Mouse (Mus musculus) limb, embryonic 10.5 days (tissue): ENCODE data around the gene Myom1. TPM values are rescaled to one million over a fixed set of nuclear protein-coding genes. Genes with fewer than 3 reads are reported as not detected.
"Not testable (repeated sequence)": the region's sequence is repeated elsewhere in the genome, so short reads cannot be mapped to it uniquely, and the experiment has no call there.

Experiments used
- DNase-seq: peaks from one replicate; pipeline ENCODE4 v3.0.0-alpha.2; 2017; ENCODE audit warnings: low spot score
- H3K27ac ChIP-seq: fragments of 300-500 bp; sonication (generic); 2 replicates; pipeline ENCODE4 v1.5.1; 2016; ENCODE audit warnings: mild to moderate bottlenecking
- H3K27me3 ChIP-seq: fragments of 300-500 bp; sonication (generic); 2 replicates; pipeline ENCODE4 v1.6.1; 2016; ENCODE audit warnings: low read depth, mild to moderate bottlenecking; ENCODE audit not compliant: poor library complexity, severe bottlenecking
- H3K36me3 ChIP-seq: fragments of 300-500 bp; sonication (generic); 2 replicates; pipeline ENCODE4 v1.6.1; 2016; ENCODE audit warnings: mild to moderate bottlenecking, moderate library complexity
- H3K4me1 ChIP-seq: fragments of 300-500 bp; sonication (generic); 2 replicates; pipeline ENCODE4 v1.6.1; 2016
- H3K4me3 ChIP-seq: fragments of 300-500 bp; sonication (generic); 2 replicates; pipeline ENCODE4 v1.5.1; 2016; ENCODE audit warnings: mild to moderate bottlenecking, moderate library complexity
- H3K9me3 ChIP-seq: fragments of 300-500 bp; sonication (generic); replicated peaks from 2 replicates; pipeline ENCODE4 v1.6.1; 2016; ENCODE audit warnings: mild to moderate bottlenecking
- WGBS: fragments of 180-500 bp; shearing (Covaris S2); methylation state at CpG from one replicate; pipeline ENCODE4 v1.1.7; 2016; 5-methylcytosine and 5-hydroxymethylcytosine counted together
- polyA plus RNA-seq: library from polyadenylated mRNA; unstranded; fragments of >200 nt; fragmentation: Nextera tagmentation; extraction: Ambion mirVana; gene quantifications from 2 replicates; pipeline ENCODE4 v1.2.1, GENCODE M21; 2016

Gene Myom1
- polyA plus RNA-seq: 2.5 and 4.2 TPM in 2 replicates

DNA sequence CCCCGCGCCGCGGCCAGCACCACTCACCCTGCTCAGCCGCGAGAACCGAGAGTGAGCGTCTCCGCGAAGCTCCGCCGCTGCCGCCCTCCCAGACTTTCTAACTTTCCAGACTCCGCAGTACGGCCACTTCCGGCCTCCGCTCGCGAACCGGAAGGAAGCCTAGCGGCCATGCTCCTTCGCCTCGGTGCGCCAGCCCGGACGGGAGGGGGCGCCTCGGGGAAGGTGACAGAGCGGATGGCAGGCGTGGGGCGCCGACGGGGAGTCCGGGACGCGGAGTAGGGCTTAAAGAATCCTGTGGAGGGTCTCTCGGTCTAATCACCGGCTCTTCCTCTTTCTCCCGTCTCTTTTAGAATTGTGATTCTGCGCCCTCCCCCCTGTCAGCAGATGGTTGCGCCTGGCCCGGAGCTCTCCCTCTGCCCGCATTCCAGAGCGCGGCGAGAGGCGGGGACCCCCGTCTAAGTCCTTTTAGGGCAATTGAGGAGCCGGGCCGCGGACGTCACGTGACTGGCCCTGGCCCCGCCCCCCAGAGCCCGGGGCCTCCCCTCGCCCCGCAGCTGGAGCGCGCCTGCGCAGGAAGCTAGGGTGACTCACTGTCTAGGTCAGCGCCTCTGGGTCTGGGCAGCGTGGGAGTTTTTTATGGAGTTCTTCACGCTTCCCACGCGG is at the start of gene Myom1:
Gene Myom1, plus strand, starts transcription at position 553 of the 663 bp plus-strand sequence.
- H3K9me3 ChIP-seq: no peaks in the 10 kb centered on the region
- H3K36me3 ChIP-seq: peaks cover 8% of the 10 kb centered on the region; the same call in 1 of the 2 replicates
- peaks cover 34% of the 10 kb centered on the region for H3K4me1 ChIP-seq
- peak within 1 kb of the TSS; percentile 91 for H3K4me3 ChIP-seq
- DNase-seq: peak; percentile 98
- 1% methylated on average over 65 of the region's 65 CpGs for WGBS
- no peaks in the 10 kb centered on the region for H3K27me3 ChIP-seq
- peak within 1 kb of the TSS; percentile 100 for H3K27ac ChIP-seq

DNA sequence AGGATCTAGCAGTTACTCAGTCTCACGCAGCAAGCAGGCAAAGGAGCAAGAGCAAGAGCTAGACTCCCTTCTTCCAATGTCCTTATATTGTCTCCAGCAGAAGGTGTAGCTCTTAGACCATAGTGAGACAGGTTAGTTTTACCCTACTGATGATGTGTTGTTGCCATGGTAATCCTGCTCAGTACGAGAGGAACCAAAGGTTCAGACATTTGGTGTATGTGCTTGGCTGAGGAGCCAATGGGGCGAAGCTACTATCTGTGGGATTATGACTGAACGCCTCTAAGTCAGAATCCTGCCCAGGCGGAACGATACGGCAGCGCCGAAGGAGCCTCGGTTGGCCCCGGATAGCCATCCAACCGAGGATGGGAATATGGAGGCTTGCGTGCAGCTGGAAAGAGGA is 38.9 kb upstream of the Myom1 start:
- peak; percentile 61 for DNase-seq
- not testable (repeated sequence) for H3K36me3 ChIP-seq, H3K4me3 ChIP-seq, H3K9me3 ChIP-seq, H3K27me3 ChIP-seq, H3K27ac ChIP-seq
- peaks cover 14% of the 10 kb centered on the region for H3K4me1 ChIP-seq
- 72% methylated on average over 13 of the region's 13 CpGs for WGBS

DNA sequence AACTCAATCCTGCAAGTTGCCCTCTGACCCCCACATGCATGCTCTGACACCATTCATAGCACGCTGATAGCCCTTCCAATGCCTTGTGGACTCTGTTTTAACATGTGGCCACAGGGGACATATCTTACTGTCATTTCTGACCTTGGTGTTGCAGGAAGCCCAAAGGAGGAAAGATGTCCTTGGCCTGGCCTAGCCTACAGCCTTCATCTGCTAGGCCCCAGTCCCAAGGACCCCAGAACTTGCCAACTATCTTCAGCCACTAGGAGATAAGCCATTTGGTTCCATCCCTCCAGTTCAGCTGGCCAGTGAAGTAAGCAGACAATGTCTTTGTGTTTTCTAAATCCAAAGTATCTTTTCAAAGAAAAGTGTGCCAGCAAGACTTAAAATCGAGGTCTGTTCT is 37.2 kb upstream of the Myom1 start:
- WGBS: 88% methylated on average over 2 of the region's 2 CpGs
- no peak overlapping the region for H3K27ac ChIP-seq
- H3K4me1 ChIP-seq: peaks cover 19% of the 10 kb centered on the region
- no peaks in the 10 kb centered on the region for H3K27me3 ChIP-seq
- DNase-seq: no peak
- H3K9me3 ChIP-seq: no peaks in the 10 kb centered on the region
- no peaks in the 10 kb centered on the region for H3K36me3 ChIP-seq
- no peak overlapping the region for H3K4me3 ChIP-seq

DNA sequence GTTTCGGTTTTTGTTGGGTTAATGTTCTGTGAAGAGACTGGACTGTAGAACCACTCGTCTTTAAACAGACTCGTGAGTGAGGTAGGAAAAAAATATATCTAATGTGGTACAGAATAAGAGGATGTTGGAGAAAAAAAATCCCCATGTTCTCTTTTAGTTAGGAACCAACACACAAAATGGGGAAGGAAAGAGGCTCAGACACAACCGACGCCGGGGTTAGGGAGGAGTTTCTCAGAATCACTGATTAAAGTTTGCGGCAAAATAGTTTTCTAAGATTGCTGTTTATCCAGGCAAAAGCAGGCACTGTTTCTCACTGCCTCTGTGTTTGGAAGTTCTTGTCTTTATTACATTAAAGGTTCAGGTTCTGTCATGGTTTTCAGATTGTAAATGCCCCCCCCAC is 36.3 kb upstream of the Myom1 start:
- Histone ChIP-seq H3K4me3 (no peak overlapping the region), H3K27ac (no peak overlapping the region)
- WGBS: 95% methylated on average over 7 of the region's 7 CpGs

DNA sequence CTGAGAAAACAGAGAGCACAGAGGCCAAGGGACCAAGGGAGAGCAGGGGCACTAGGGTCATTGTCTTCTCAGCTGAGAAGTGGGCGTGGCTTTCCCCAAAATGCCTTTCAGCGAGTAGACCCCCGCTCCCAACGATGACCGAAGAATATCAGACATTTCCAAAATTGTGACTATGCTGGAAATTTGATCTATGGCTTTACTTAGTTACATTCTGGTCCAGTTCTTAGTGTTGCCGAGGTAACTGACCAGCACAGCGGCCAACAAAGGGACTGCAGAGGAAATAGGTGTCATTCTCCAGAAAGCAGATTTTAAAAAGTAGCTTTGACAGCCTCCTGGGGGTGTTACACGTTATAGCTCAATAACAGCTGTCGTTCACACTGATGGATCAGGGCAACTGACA is 35.2 kb upstream of the Myom1 start:
- Histone ChIP-seq H3K27me3 (no peaks in the 10 kb centered on the region), H3K9me3 (no peaks in the 10 kb centered on the region), H3K4me1 (peaks cover 19% of the 10 kb centered on the region), H3K36me3 (no peaks in the 10 kb centered on the region), H3K4me3 (no peak overlapping the region), H3K27ac (no peak overlapping the region)
- WGBS: 55% methylated on average over 9 of the region's 9 CpGs
- DNase-seq: no peak

More for the DNA sequence above, 36.3 kb upstream of the Myom1 start:
- no peak for DNase-seq
- Histone ChIP-seq H3K27me3 (no peaks in the 10 kb centered on the region), H3K36me3 (no peaks in the 10 kb centered on the region), H3K4me1 (peaks cover 19% of the 10 kb centered on the region), H3K9me3 (no peaks in the 10 kb centered on the region)

DNA sequence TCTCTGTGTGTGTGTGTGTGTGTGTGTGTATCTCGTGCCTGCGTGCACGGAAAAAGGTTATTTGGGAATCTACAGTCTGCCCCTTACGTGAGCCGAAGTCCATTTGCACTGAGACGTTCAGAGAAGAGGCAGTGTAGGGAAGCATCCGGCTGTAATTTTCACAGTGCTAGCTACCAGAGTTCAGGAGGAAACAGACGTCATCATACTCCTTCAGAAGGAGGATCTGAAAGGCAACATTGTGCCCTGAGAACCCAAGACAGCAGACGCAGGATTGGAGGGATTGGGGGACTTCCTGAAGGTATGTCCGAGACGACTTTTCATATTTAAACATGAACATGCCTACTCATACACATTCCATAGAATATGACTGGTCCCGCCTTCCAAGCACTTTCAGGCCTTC is 34.8 kb upstream of the Myom1 start:
- no peak overlapping the region for H3K27ac ChIP-seq
- H3K4me3 ChIP-seq: no peak overlapping the region
- WGBS: 77% methylated on average over 12 of the region's 12 CpGs
- H3K27me3 ChIP-seq: no peaks in the 10 kb centered on the region
- no peaks in the 10 kb centered on the region for H3K36me3 ChIP-seq
- no peaks in the 10 kb centered on the region for H3K9me3 ChIP-seq
- H3K4me1 ChIP-seq: peaks cover 19% of the 10 kb centered on the region
- no peak for DNase-seq

DNA sequence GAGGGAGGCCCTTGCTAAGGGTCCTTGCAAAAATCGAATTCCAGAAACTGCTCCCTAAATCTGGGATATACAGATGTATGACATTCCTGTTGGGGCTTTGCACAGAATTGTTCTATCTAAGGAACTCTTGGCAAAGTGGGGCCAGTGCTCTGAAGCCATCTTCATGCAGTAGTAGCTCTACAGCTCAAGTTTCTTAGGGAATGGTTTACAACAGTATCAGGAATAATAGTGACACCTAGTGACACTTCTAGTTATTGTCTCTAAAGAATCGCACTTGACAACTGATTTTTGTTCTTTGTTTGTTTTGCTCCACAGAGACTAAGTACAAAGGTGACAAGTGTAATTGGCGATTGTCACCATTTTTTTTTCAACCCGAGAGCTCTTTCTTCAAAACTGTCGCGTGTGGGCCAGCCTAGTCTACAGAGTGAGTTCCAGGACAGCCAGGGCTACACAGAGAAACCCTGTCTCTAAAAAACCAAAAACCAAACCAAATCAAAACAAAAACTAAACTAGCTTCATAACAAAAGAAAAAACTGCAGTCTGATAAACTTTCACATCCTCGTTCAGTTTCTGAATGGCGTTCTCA is 33.7 kb upstream of the Myom1 start:
- Histone ChIP-seq H3K27me3 (no peaks in the 10 kb centered on the region), H3K9me3 (no peaks in the 10 kb centered on the region), H3K4me3 (no peak overlapping the region), H3K4me1 (peaks cover 19% of the 10 kb centered on the region), H3K36me3 (peaks cover 8% of the 10 kb centered on the region), H3K27ac (no peak overlapping the region)
- no peak for DNase-seq
- WGBS: 39% methylated on average over 8 of the region's 8 CpGs

DNA sequence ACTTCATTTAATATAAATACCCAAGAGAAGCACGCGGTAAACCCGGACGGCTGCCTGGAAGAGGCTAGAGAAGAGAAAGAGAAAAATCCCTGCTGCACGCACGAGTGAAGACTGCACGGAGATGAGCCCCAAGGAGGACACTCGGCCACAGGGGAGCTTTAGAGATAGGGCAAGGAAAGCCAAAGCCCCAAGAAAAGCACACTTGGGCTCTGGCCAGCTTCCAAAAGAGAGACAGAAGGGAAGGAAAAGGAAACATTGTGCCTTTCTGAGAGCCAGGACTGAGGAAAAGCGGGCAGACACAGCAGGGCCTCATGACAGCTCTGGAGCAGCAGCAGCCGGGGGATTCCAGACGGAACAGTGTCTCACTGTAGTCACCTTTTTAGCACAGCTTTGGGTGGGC is 31.2 kb upstream of the Myom1 start:
- Histone ChIP-seq H3K4me1 (peaks cover 19% of the 10 kb centered on the region), H3K9me3 (no peaks in the 10 kb centered on the region), H3K27ac (no peak overlapping the region), H3K36me3 (peaks cover 31% of the 10 kb centered on the region), H3K4me3 (no peak overlapping the region), H3K27me3 (no peaks in the 10 kb centered on the region)
- WGBS: 84% methylated on average over 11 of the region's 11 CpGs
- no peak for DNase-seq

DNA sequence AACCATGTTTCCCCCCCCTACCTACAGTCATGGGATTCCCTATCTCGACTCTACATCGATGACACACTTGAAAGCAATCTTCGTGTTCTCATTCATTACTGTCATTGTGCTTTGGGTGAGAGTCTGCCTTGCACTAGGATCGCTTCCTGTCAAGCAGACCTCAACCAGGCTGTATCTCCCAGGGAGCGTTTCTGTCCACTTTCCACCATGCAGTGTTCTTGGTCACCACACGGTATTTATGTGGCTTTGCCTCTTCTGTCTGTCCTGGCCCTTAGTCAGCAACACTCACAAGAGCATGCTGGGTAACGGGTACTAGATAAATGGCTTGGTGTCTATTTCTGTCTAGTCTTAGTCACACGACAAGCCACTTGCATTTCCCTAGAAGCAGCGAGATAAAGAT is 29.0 kb upstream of the Myom1 start:
- peaks cover 7% of the 10 kb centered on the region; the same call in 1 of the 2 replicates for H3K4me1 ChIP-seq
- no peak for DNase-seq
- no peaks in the 10 kb centered on the region for H3K27me3 ChIP-seq
- WGBS: 90% methylated on average over 9 of the region's 9 CpGs
- H3K27ac ChIP-seq: no peak overlapping the region
- H3K9me3 ChIP-seq: no peaks in the 10 kb centered on the region
- peaks cover 39% of the 10 kb centered on the region for H3K36me3 ChIP-seq
- H3K4me3 ChIP-seq: no peak overlapping the region

DNA sequence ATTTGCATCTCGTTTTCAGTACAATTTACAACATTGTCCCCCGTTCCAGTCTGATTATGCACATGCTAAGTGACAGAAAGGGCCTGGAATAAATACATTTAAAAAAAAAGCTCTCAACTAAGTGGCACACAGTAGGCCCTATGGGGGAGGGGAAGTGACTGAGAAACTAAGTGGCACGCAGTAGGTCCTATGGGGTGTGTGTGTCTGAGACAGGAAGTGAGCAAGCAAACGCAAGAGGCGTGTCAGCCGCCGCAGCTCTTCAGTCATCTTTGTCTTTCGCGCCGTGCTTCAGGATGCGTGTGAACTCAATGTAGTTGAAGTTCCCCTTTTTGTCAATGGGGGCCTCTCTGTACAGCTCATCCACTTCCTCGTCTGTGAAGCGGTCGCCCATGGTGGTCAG is 28.4 kb upstream of the Myom1 start:
- not testable (repeated sequence) for H3K27me3 ChIP-seq, H3K4me3 ChIP-seq, H3K27ac ChIP-seq, H3K9me3 ChIP-seq, DNase-seq, H3K4me1 ChIP-seq
- WGBS: 87% methylated on average over 14 of the region's 14 CpGs
- peaks cover 39% of the 10 kb centered on the region for H3K36me3 ChIP-seq

DNA sequence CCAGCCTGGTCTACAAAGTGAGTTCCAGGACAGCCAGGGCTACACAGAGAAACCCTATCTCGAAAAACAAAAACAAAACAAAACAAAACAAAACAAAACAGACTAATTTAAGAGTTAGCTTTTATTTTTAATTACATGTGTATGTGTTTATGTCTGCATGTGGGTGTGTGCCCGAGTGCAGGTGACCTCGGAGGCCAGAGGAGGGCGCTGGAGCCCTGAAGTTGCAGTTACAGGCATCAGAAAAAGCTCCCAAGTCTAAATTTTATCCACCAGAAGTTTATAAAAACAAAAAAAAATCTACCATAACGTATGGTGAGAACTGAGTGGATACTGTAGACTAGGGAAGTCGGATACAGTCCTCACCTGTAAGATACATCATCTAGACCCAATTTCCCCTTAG is 24.6 kb upstream of the Myom1 start:
- Histone ChIP-seq H3K27me3 (no peaks in the 10 kb centered on the region), H3K27ac (no peak overlapping the region), H3K36me3 (peaks cover 70% of the 10 kb centered on the region), H3K9me3 (no peaks in the 10 kb centered on the region), H3K4me3 (no peak overlapping the region), H3K4me1 (no peaks in the 10 kb centered on the region)
- 89% methylated on average over 6 of the region's 6 CpGs for WGBS
- no peak for DNase-seq

DNA sequence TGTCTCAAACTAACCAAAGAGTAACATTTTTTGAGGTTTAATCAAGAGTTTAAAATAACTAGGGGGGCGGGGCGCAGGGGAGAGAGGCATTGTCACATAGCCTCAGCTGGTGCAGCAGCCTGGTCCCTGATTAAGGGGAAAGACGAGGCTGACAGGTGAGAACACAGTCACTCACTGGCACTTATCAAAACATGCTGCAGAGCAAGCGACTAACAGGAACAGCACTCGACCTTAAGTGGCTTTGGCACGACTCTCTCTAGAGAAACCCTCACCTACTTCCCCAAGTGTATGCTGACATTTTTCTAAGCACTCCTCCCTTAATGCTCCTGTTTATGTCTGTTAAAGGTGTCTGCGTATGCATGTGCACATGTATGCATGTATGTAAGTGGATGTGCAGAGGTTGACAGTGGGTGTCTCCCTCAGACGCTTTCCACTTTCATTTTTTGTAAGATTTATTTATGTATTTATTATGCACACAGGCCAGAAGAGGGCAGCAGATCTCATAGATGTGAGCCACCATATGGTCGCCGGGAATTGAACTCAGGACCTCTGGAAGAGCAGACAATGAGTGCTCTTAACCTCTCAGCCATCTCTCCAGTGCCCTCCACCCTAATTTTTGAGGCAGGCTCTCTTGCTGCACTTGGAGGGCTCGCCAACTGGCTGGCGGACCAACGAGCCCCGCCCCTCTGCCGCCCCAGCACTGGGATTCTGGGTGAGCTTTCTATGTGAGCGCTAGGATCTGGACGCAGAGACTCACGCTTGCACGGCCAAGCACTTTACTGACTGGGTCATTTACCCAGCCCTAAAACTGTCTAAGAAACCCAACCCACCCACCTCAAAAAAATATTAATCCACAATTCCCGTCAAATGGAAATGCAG is 22.8 kb upstream of the Myom1 start:
- peaks cover 61% of the 10 kb centered on the region for H3K36me3 ChIP-seq
- no peaks in the 10 kb centered on the region for H3K9me3 ChIP-seq
- H3K27ac ChIP-seq: no peak overlapping the region
- no peaks in the 10 kb centered on the region for H3K27me3 ChIP-seq
- no peak for DNase-seq
- peaks cover 3% of the 10 kb centered on the region; the same call in 1 of the 2 replicates for H3K4me1 ChIP-seq
- H3K4me3 ChIP-seq: no peak overlapping the region
- 90% methylated on average over 20 of the region's 20 CpGs for WGBS
